Mouse (Mus musculus) liver, postnatal 0 days (tissue): ENCODE measurements around the gene Dlg4.

ENCODE experiments used
- CTCF ChIP-seq: sonication (generic); IDR thresholded peaks from 2 replicates; pipeline ENCODE4 v1.5.1; 2016; ENCODE audit warnings: antibody characterized with exemption, low read depth
- EP300 ChIP-seq: IDR thresholded peaks from 2 replicates; pipeline ENCODE4 v1.6.1; 2016; ENCODE audit warnings: antibody characterized with exemption, low read depth, mild to moderate bottlenecking

DNA sequence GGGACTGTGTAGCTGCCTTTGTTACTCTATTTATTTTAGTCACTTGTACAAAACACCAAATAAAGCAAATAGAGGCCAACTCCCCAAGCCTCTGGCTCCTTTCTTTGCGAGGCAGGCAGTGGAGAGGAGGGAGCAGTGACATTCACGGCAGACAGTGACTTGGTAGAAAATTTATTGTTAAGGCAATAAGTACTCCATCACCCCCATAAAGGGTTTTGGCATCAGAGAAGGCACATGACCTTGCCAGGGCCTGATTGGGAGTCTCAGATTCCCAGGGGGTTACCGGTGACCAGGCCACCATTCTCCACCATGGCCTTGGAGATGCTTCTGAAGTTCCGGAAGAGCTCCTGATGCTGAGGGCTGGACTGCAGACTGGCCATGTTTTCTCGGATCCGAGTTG lies 6.7 kb upstream of the Dlg4 start:
- no peak for TF ChIP-seq CTCF
- TF ChIP-seq EP300: no peak
